Mouse (Mus musculus): ENCODE results near the gene Vmn1r132.
"Not testable (repeated sequence)": the region's sequence is repeated elsewhere in the genome, so short reads cannot be mapped to it uniquely, and the experiment has no call there.

Gene Vmn1r132

GRCm38 (mm10) chr7:21613792-21614191 lies at the start of gene Vmn1r132:
Vmn1r132 (plus strand) TSS chr7:21614092.
- not testable (repeated sequence) for DNase-seq (ENCODE audit: low spot score)

Measured in yolk sac, embryonic 10.5 days (tissue).